Mouse (Mus musculus) adrenal gland, adult (tissue): ENCODE results near the gene Cnn1.
"Not testable (repeated sequence)": the region's sequence is repeated elsewhere in the genome, so short reads cannot be mapped to it uniquely, and the experiment has no call there.

Experiments
- DNase-seq, 2 experiments: peaks; one replicate each; pipeline ENCODE4 v3.0.0; 2022 to 2023; ENCODE audit warnings: low spot score in 1 of 2; ENCODE audit not compliant: inconsistent age in 2 of 2

The Cnn1 gene

GRCm38 (mm10) chr9:22124169-22124568 lies 25.2 kb downstream of the Cnn1 start:
- DNase-seq: no peak

GRCm38 (mm10) chr9:22125246-22126027 lies 26.4 kb downstream of the Cnn1 start:
- no peak for DNase-seq

- peak in 1 of 2 experiments; percentile 64 for DNase-seq
These were observed 32.4 kb downstream of the Cnn1 start for GRCm38 (mm10) chr9:22131226-22131981.

- DNase-seq: no peak
These were observed 33.2 kb downstream of the Cnn1 start for GRCm38 (mm10) chr9:22132220-22132619.

GRCm38 (mm10) chr9:22134246-22134890 lies 35.4 kb downstream of the Cnn1 start:
- DNase-seq: no peak

GRCm38 (mm10) chr9:22134988-22135643 lies 36.1 kb downstream of the Cnn1 start:
- DNase-seq: peak in 1 of 2 experiments; percentile 58

- DNase-seq: no peak
These were observed 36.8 kb downstream of the Cnn1 start, which contains the start of gene Acp5 for GRCm38 (mm10) chr9:22135644-22136390. Gene Acp5 (minus strand): TSS chr9:22135711.

- peak; percentile 76 to 85 for DNase-seq
These were observed 37.9 kb downstream of the Cnn1 start for GRCm38 (mm10) chr9:22136765-22137547.

- DNase-seq: peak in 1 of 2 experiments; percentile 74
These were observed 39.5 kb downstream of the Cnn1 start for GRCm38 (mm10) chr9:22138480-22138879.

GRCm38 (mm10) chr9:22139746-22140145 lies 40.7 kb downstream of the Cnn1 start:
- DNase-seq: no peak

GRCm38 (mm10) chr9:22143108-22144037 lies 44.4 kb downstream of the Cnn1 start:
- peak; percentile 83 to 95 for DNase-seq

- DNase-seq: no peak
These were observed 45.4 kb downstream of the Cnn1 start for GRCm38 (mm10) chr9:22144304-22144965.

GRCm38 (mm10) chr9:22149426-22150248 lies 50.6 kb downstream of the Cnn1 start:
- no peak for DNase-seq

- DNase-seq: not testable (repeated sequence)
These were observed 51.3 kb downstream of the Cnn1 start for GRCm38 (mm10) chr9:22150249-22150693.

- no peak for DNase-seq
These were observed 51.9 kb downstream of the Cnn1 start for GRCm38 (mm10) chr9:22150946-22151345.

GRCm38 (mm10) chr9:22153810-22154209 lies 54.8 kb downstream of the Cnn1 start:
- DNase-seq: no peak

GRCm38 (mm10) chr9:22155614-22156013 lies 56.6 kb downstream of the Cnn1 start:
- DNase-seq: peak; percentile 68 to 91
